Mouse (Mus musculus) liver, adult 2 months (tissue): ENCODE data around the gene Thumpd2.

Source experiments
- CTCF ChIP-seq: fragments of 200-500 bp; IDR thresholded peaks from 2 replicates; pipeline ENCODE4 v1.5.1; 2011; ENCODE audit warnings: low read depth, low read length, control low read depth
- POLR2A ChIP-seq: fragments of 200-500 bp; IDR thresholded peaks from 2 replicates; pipeline ENCODE4 v1.6.1; 2011; ENCODE audit warnings: low read length, control low read depth; ENCODE audit not compliant: insufficient read depth; ENCODE audit errors: extremely low read depth

DNA sequence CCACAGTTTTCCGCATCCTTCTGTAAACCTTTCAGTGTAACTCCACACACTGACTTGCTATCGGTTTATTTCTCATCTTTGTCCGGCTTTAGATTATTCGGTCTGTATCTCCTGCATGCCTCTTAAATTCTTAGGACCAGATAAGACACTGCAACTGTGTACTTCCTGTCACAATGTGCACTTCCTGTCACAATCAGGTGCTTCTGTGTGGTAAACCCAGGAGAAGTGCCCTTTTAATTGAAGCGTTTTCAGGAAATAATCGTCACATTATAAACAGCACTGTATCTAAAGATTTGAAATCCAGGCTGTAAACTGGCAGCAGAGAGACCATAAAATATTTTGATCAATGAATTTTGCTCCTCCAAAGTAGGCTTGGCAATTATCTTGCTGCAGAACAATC, 19.8 kb downstream of the Thumpd2 start:
- TF ChIP-seq CTCF (no peak), POLR2A (no peak)
